Mouse (Mus musculus): ENCODE data around the gene Trappc6a. TPM values are rescaled to one million over a fixed set of nuclear protein-coding genes. Genes with fewer than 3 reads are reported as not detected.
A peak's percentile ranks its signal among the peaks of the same experiment; 100 is the strongest.

Gene Trappc6a
- polyA plus RNA-seq, 1 experiment, result 62.1 TPM

DNA sequence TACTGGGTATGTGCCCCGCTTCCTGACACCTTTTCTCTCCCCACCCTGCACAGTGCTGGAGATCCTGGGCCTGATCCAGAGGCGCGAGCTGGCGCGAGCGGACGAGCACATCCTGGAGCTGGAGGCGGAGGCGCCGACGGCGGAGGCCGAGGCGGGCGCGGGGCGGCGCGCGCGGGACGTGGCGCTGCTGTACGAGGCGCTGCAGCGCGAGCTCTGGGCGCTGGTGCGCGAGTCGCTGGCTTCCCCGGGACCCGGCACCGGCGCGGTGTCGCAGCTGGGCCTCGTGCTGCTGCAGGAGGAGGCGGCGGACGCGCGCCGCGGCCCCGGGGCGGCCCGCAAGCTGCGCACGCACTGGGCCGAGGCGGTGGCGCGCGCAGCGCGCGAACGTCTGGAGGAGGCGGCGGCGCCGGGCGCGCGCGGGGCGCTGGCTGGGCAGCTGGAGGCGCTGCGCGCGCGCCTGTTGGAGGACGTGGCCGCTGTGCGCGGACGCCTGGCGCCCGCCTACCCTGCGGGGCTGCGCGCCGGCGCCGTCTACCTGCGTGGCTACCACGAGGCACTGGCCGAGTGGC lies 34.2 kb upstream of the Trappc6a start:
- Histone ChIP-seq H3K36me3 (ENCODE audit: control insufficient read depth, insufficient read depth, low read length) (no peaks in the 10 kb centered on the region), H3K27ac (ENCODE audit: control insufficient read depth, insufficient read depth, low read depth, low read length) (0 out of 2 replicates have a peak overlapping the region, but pooled peaks have one; percentile 3), H3K27me3 (ENCODE audit: control insufficient read depth, insufficient read depth, low read length) (no peaks in the 10 kb centered on the region), H3K4me3 (ENCODE audit: control insufficient read depth, low read depth, low read length) (peak overlapping the region; percentile 85), H3K4me1 (ENCODE audit: control insufficient read depth, insufficient read depth, low read length) (peaks cover 22% of the 10 kb centered on the region)
- no peak for TF ChIP-seq CTCF (IDR thresholded peaks at IDR 0.05; ENCODE audit: control insufficient read depth, insufficient read depth, insufficient replicate concordance, low read depth, low read length)
- TF ChIP-seq POLR2A (IDR thresholded peaks at IDR 0.05; ENCODE audit: control insufficient read depth, low read depth, low read length), result no peak; the same call in 1 of the 2 replicates

DNA sequence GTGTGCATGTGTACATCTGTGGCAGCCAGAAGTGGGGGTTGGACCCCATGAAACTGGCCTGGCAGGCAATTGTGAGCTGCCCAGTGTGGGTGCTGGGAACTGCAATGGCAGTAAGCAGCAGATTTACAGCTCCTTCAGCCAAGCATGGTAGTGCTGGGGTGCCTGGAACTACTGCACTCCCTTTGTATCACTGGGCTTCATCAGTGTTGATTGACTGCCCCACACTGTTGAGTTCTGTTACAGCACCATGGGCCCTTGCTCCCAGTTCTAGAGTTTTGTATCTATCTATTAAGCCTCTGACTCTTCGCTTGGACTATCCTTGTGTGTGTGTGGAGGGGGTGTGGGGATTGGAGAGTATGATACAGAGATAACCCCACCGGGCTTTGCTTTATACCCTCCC lies 31.1 kb upstream of the Trappc6a start:
- Histone ChIP-seq H3K4me3 (ENCODE audit: control insufficient read depth, low read depth, low read length) (no peak overlapping the region), H3K27me3 (ENCODE audit: control insufficient read depth, insufficient read depth, low read length) (no peaks in the 10 kb centered on the region)
- TF ChIP-seq CTCF (IDR thresholded peaks at IDR 0.05; ENCODE audit: control insufficient read depth, insufficient read depth, insufficient replicate concordance, low read depth, low read length), result no peak; the same call in 1 of the 2 replicates
- TF ChIP-seq POLR2A (IDR thresholded peaks at IDR 0.05; ENCODE audit: control insufficient read depth, low read depth, low read length), result no peak

DNA sequence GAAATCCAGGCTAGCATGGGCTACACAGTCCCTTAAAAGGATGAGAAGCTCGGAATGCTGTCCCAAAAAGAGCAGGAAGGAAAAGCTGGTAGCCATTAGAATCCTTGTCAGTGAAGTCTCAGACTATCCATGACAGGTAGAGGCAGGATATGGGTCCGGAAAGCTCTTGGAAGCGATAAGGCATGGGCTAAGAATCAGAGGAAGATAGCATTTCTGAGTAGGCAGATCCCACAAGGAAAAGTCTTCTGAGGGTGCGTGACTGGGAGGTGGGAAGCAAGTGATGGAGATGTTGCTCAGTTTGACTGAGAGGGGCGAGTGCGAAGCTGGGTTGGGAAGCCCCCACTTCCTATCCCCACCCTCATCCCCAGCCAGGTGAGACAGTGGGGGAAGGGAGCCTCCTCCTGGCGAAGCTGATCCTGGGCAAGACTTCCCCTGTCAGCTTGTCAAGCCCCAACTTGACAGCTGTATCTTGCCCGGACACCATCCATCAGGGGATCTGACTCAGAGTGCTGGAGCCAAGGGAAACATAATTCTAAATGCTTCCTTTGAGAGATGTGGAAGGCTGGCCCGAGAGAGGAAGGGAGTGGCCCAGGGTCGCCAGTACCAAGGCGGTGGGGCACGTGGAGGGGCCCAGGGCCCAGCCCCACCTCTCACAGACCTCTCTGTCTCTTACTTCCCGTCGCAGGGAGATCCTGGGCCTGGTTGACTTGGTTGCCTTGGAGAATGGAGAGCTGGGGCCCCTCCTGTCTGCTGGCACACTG lies 30.4 kb upstream of the Trappc6a start:
- TF ChIP-seq POLR2A (IDR thresholded peaks at IDR 0.05; ENCODE audit: control insufficient read depth, low read depth, low read length) (no peak), CTCF (IDR thresholded peaks at IDR 0.05; ENCODE audit: control insufficient read depth, insufficient read depth, insufficient replicate concordance, low read depth, low read length) (no peak)
- Histone ChIP-seq H3K4me1 (ENCODE audit: control insufficient read depth, insufficient read depth, low read length) (peaks cover 19% of the 10 kb centered on the region), H3K27me3 (ENCODE audit: control insufficient read depth, insufficient read depth, low read length) (no peaks in the 10 kb centered on the region), H3K27ac (ENCODE audit: control insufficient read depth, insufficient read depth, low read depth, low read length) (no peak overlapping the region), H3K4me3 (ENCODE audit: control insufficient read depth, low read depth, low read length) (no peak overlapping the region), H3K36me3 (ENCODE audit: control insufficient read depth, insufficient read depth, low read length) (no peaks in the 10 kb centered on the region)

More for the DNA sequence above, 31.1 kb upstream of the Trappc6a start:
- no peak overlapping the region for H3K27ac ChIP-seq (ENCODE audit: control insufficient read depth, insufficient read depth, low read depth, low read length)
- H3K36me3 ChIP-seq (ENCODE audit: control insufficient read depth, insufficient read depth, low read length), result no peaks in the 10 kb centered on the region
- H3K4me1 ChIP-seq (ENCODE audit: control insufficient read depth, insufficient read depth, low read length), result peaks cover 19% of the 10 kb centered on the region

DNA sequence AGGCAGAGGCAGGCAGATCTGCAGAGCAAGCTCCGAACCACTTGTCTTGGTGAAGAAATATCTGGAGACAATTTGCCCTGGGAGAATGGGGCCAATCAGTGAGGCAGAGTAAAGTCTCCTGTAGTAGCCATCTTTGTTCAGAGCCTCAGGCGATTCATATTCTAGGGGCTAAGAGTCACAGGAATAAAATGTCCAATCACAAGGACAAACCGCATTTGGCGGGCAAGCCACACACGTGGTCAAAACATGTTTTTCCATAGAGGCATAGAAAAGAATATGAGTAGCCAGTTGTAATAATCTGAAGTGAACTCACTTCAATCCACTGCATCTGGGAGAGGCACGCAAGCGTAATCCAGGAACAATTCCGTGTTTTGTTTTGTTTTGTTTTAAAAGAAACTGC lies 24.9 kb upstream of the Trappc6a start:
- no peak overlapping the region for H3K4me3 ChIP-seq (ENCODE audit: control insufficient read depth, low read depth, low read length)
- H3K36me3 ChIP-seq (ENCODE audit: control insufficient read depth, insufficient read depth, low read length), result no peaks in the 10 kb centered on the region
- TF ChIP-seq POLR2A (IDR thresholded peaks at IDR 0.05; ENCODE audit: control insufficient read depth, low read depth, low read length) (no peak), CTCF (IDR thresholded peaks at IDR 0.05; ENCODE audit: control insufficient read depth, insufficient read depth, insufficient replicate concordance, low read depth, low read length) (no peak)
- no peak overlapping the region for H3K27ac ChIP-seq (ENCODE audit: control insufficient read depth, insufficient read depth, low read depth, low read length)
- peaks cover 10% of the 10 kb centered on the region; the same call in 1 of the 2 replicates for H3K4me1 ChIP-seq (ENCODE audit: control insufficient read depth, insufficient read depth, low read length)
- H3K27me3 ChIP-seq (ENCODE audit: control insufficient read depth, insufficient read depth, low read length), result no peaks in the 10 kb centered on the region

DNA sequence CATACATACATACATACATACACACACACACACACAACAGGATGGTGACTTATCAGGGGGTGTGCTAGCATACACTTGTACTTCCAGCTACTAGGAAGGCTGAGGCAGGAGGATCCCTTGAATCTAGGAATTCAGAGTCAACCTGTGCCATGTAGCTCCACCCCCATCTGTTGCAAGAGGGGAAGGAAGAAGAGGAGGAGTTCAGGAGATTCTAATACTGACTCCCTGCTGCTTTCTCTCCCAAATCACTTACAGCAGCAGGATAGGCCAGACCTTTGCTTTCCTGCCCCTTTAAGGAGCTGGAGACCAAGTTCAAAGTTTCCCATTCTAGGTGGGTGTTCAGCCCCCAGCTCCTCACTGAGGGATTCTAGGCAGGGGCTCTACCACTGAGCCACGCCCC lies 22.7 kb upstream of the Trappc6a start:
- no peak overlapping the region for H3K4me3 ChIP-seq (ENCODE audit: control insufficient read depth, low read depth, low read length)
- H3K4me1 ChIP-seq (ENCODE audit: control insufficient read depth, insufficient read depth, low read length), result peaks cover 12% of the 10 kb centered on the region
- TF ChIP-seq POLR2A (IDR thresholded peaks at IDR 0.05; ENCODE audit: control insufficient read depth, low read depth, low read length) (no peak), CTCF (IDR thresholded peaks at IDR 0.05; ENCODE audit: control insufficient read depth, insufficient read depth, insufficient replicate concordance, low read depth, low read length) (no peak)
- H3K27me3 ChIP-seq (ENCODE audit: control insufficient read depth, insufficient read depth, low read length), result no peaks in the 10 kb centered on the region
- no peaks in the 10 kb centered on the region for H3K36me3 ChIP-seq (ENCODE audit: control insufficient read depth, insufficient read depth, low read length)
- H3K27ac ChIP-seq (ENCODE audit: control insufficient read depth, insufficient read depth, low read depth, low read length), result no peak overlapping the region

DNA sequence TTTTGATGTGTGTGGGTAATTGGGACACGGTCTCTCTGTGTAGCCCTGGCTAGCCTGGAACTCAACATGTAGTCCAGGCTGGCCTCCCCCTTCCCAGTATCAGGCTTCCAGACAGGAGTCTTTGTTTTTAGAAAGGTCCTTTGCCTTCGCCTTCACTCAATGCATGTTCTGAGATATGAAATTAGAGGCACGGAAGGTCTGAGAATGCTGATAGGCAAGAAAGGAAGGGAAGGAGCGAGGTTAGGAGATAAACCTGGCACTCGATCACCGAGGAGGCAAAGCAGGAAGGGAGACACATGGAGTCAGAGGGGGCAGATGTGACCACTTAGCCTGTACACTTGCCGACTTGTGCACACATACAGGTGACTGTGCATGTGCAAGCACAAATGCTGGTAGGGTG lies 21.6 kb upstream of the Trappc6a start:
- TF ChIP-seq POLR2A (IDR thresholded peaks at IDR 0.05; ENCODE audit: control insufficient read depth, low read depth, low read length) (no peak), CTCF (IDR thresholded peaks at IDR 0.05; ENCODE audit: control insufficient read depth, insufficient read depth, insufficient replicate concordance, low read depth, low read length) (no peak)
- H3K27me3 ChIP-seq (ENCODE audit: control insufficient read depth, insufficient read depth, low read length), result no peaks in the 10 kb centered on the region
- H3K4me3 ChIP-seq (ENCODE audit: control insufficient read depth, low read depth, low read length), result no peak overlapping the region
- H3K36me3 ChIP-seq (ENCODE audit: control insufficient read depth, insufficient read depth, low read length), result no peaks in the 10 kb centered on the region
- H3K4me1 ChIP-seq (ENCODE audit: control insufficient read depth, insufficient read depth, low read length), result peaks cover 6% of the 10 kb centered on the region
- no peak overlapping the region for H3K27ac ChIP-seq (ENCODE audit: control insufficient read depth, insufficient read depth, low read depth, low read length)

DNA sequence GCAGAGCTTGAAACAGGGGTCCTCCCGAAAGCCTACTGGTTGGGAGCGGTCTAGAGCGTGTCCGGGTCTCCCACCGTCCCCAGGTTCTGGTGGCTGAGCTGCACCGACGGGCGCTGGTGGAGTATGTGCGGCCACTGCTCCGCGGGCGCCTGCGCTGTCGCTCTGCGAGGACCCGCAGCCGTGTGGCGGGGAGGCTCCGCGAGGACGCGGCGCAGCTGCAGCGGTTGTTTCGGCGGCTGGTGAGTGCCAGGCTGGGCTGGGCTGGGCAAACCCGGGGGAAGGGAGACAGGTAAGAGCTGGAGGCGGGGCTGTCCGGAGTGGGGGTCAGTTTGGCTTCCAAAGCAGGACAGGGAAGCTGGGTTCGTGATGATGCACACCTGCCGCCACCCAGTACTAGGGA lies 18.7 kb upstream of the Trappc6a start:
- Histone ChIP-seq H3K36me3 (ENCODE audit: control insufficient read depth, insufficient read depth, low read length) (no peaks in the 10 kb centered on the region), H3K27me3 (ENCODE audit: control insufficient read depth, insufficient read depth, low read length) (no peaks in the 10 kb centered on the region), H3K4me3 (ENCODE audit: control insufficient read depth, low read depth, low read length) (peak overlapping the region; percentile 60), H3K27ac (ENCODE audit: control insufficient read depth, insufficient read depth, low read depth, low read length) (peak overlapping the region; percentile 15), H3K4me1 (ENCODE audit: control insufficient read depth, insufficient read depth, low read length) (peaks cover 6% of the 10 kb centered on the region)
- TF ChIP-seq POLR2A (IDR thresholded peaks at IDR 0.05; ENCODE audit: control insufficient read depth, low read depth, low read length) (no peak), CTCF (IDR thresholded peaks at IDR 0.05; ENCODE audit: control insufficient read depth, insufficient read depth, insufficient replicate concordance, low read depth, low read length) (no peak)
